Mouse (Mus musculus): Measurements from ENCODE around the gene Slitrk1. TPM values are rescaled to one million over a fixed set of nuclear protein-coding genes. Genes with fewer than 3 reads are reported as not detected.

The Slitrk1 gene
- polyA plus RNA-seq, 1 experiment = not detected

- TF ChIP-seq CTCF (IDR thresholded peaks at IDR 0.05; ENCODE audit: low read depth, low read length) (no peak), POLR2A (IDR thresholded peaks at IDR 0.05; ENCODE audit: borderline replicate concordance, low read depth, low read length) (no peak)
- Histone ChIP-seq H3K4me3 (ENCODE audit: insufficient read depth, low read length) (no peak overlapping the region), H3K27ac (ENCODE audit: insufficient read depth, low read depth, low read length) (no peak overlapping the region), H3K4me1 (ENCODE audit: control insufficient read depth, insufficient read depth, low read length) (no peaks in the 10 kb centered on the region)
Observed at GRCm38 (mm10) chr14:108898601-108899000, 15.4 kb downstream of the Slitrk1 start.

- no peak for TF ChIP-seq POLR2A (IDR thresholded peaks at IDR 0.05; ENCODE audit: borderline replicate concordance, low read depth, low read length)
- TF ChIP-seq CTCF (IDR thresholded peaks at IDR 0.05; ENCODE audit: low read depth, low read length) = no peak
- Histone ChIP-seq H3K4me3 (ENCODE audit: insufficient read depth, low read length) (no peak overlapping the region), H3K4me1 (ENCODE audit: control insufficient read depth, insufficient read depth, low read length) (no peaks in the 10 kb centered on the region), H3K27ac (ENCODE audit: insufficient read depth, low read depth, low read length) (no peak overlapping the region)
Observed at GRCm38 (mm10) chr14:108895456-108895855, 18.5 kb downstream of the Slitrk1 start.

- H3K4me1 ChIP-seq (ENCODE audit: control insufficient read depth, insufficient read depth, low read length) = no peaks in the 10 kb centered on the region
- TF ChIP-seq CTCF (IDR thresholded peaks at IDR 0.05; ENCODE audit: low read depth, low read length) (no peak), POLR2A (IDR thresholded peaks at IDR 0.05; ENCODE audit: borderline replicate concordance, low read depth, low read length) (no peak)
- H3K4me3 ChIP-seq (ENCODE audit: insufficient read depth, low read length) = no peak overlapping the region
- no peak overlapping the region for H3K27ac ChIP-seq (ENCODE audit: insufficient read depth, low read depth, low read length)
Observed at GRCm38 (mm10) chr14:108867816-108868215, 46.1 kb downstream of the Slitrk1 start.

- H3K4me3 ChIP-seq (ENCODE audit: insufficient read depth, low read length) = no peak overlapping the region
- no peak overlapping the region for H3K27ac ChIP-seq (ENCODE audit: insufficient read depth, low read depth, low read length)
- H3K4me1 ChIP-seq (ENCODE audit: control insufficient read depth, insufficient read depth, low read length) = no peaks in the 10 kb centered on the region
- TF ChIP-seq CTCF (IDR thresholded peaks at IDR 0.05; ENCODE audit: low read depth, low read length) = no peak
- no peak for TF ChIP-seq POLR2A (IDR thresholded peaks at IDR 0.05; ENCODE audit: borderline replicate concordance, low read depth, low read length)
Observed at GRCm38 (mm10) chr14:108864631-108865030, 49.3 kb downstream of the Slitrk1 start.

- Histone ChIP-seq H3K27ac (ENCODE audit: insufficient read depth, low read depth, low read length) (no peak overlapping the region), H3K4me3 (ENCODE audit: insufficient read depth, low read length) (no peak overlapping the region)
- TF ChIP-seq CTCF (IDR thresholded peaks at IDR 0.05; ENCODE audit: low read depth, low read length) (no peak), POLR2A (IDR thresholded peaks at IDR 0.05; ENCODE audit: borderline replicate concordance, low read depth, low read length) (no peak)
Observed at GRCm38 (mm10) chr14:108859310-108859709, 54.6 kb downstream of the Slitrk1 start.

More at GRCm38 (mm10) chr14:108859310-108859709, 54.6 kb downstream of the Slitrk1 start:
- no peaks in the 10 kb centered on the region for H3K4me1 ChIP-seq (ENCODE audit: control insufficient read depth, insufficient read depth, low read length)

All from bone marrow macrophage, adult 2 months (primary cell).